Mouse (Mus musculus) liver, embryonic 16.5 days (tissue): ENCODE measurements around the gene Mgat2. TPM values are rescaled to one million over a fixed set of nuclear protein-coding genes. Genes with fewer than 3 reads are reported as not detected.

Experiments
- ATAC-seq: fragments of 200-750 bp; cut with Nextera tagmentation; 2 replicates; pipeline ENCODE4 v1.8.0; 2017; ENCODE audit warnings: low read depth, mild to moderate bottlenecking, moderate number of reproducible peaks, moderate library complexity
- H3K27ac ChIP-seq: fragments of 300-500 bp; sonication (generic); 2 replicates; pipeline ENCODE4 v1.5.1; 2014; ENCODE audit warnings: mild to moderate bottlenecking, low read length
- H3K27me3 ChIP-seq: fragments of 300-500 bp; sonication (generic); 2 replicates; pipeline ENCODE4 v1.6.1; 2014; ENCODE audit warnings: low read depth, low read length, mixed read lengths; ENCODE audit not compliant: control insufficient read depth, insufficient read depth
- H3K36me3 ChIP-seq: fragments of 300-500 bp; sonication (generic); 2 replicates; pipeline ENCODE4 v1.6.1; 2014; ENCODE audit warnings: mild to moderate bottlenecking; ENCODE audit not compliant: control insufficient read depth, insufficient read depth
- H3K4me1 ChIP-seq: fragments of 300-500 bp; sonication (generic); 2 replicates; pipeline ENCODE4 v1.6.1; 2014; ENCODE audit warnings: low read depth, low read length, mixed read lengths; ENCODE audit not compliant: control insufficient read depth
- H3K4me2 ChIP-seq: fragments of 300-500 bp; sonication (generic); 2 replicates; pipeline ENCODE4 v1.6.1; 2014; ENCODE audit warnings: low read depth, low read length, mixed read lengths
- H3K4me3 ChIP-seq: fragments of 300-500 bp; sonication (generic); 2 replicates; pipeline ENCODE4 v1.5.1; 2014; ENCODE audit warnings: low read depth, mild to moderate bottlenecking, low read length
- H3K9ac ChIP-seq: fragments of 300-500 bp; sonication (generic); 2 replicates; pipeline ENCODE4 v1.6.1; 2014; ENCODE audit warnings: low read depth, low read length
- H3K9me3 ChIP-seq: fragments of 300-500 bp; sonication (generic); replicated peaks from 2 replicates; pipeline ENCODE4 v1.6.1; 2016; ENCODE audit warnings: low read length; ENCODE audit not compliant: control insufficient read depth
- WGBS: fragments of 180-500 bp; shearing (Covaris S2); extraction: QIAGEN DNeasy Blood & Tissue Kit; methylation state at CpG from one replicate; pipeline ENCODE4 v1.1.7; 2014; ENCODE audit not compliant: insufficient replicate concordance; 5-methylcytosine and 5-hydroxymethylcytosine counted together
- polyA plus RNA-seq: library from polyadenylated mRNA; unstranded; fragments of >200 nt; fragmentation: Nextera tagmentation; extraction: Ambion mirVana; gene quantifications from 2 replicates; pipeline ENCODE4 v1.2.1, GENCODE M21; 2015

The Mgat2 gene
- polyA plus RNA-seq = 18.0 TPM in 2 replicates

DNA sequence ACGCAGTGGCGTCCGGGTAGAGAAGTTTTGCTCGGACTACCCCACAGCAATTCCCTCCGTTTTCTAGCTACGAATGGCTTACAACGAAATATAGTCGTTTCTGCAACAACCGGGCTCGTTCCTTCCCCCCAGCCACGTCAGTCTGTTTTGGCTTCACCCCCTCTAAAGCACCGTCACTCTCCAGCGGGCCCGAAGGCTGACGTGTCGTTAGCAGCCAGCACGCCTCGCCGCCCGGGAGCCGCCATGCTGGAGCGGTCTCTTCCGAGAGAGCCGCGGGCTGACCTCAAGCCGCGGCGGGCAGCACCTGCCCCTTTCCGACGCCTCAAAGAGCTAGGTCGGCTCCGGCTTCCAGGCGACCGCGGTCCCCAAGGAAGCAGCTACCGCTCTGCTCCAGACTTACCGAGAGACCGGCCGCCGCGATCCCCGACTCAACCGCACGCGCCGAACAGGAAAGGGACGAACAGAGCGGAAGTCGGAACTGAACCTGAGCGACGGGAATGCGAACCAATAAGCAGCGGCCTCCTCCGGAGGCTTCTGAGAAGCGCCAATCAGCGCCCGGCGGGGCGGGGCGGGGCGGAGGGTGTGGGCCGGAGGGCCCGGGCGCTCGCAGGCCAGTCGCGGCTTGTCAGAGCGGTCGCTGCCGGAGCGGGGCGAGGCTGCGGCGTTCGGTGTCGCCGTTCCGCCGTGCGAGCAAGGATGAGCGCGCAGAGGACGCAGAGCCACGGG lies at the start of gene Mgat2, which contains the start of gene Rpl36al:
Gene Mgat2 (plus strand): TSS at position 575 of the 726 bp plus-strand sequence.
Gene Rpl36al (minus strand): TSS at position 501 of the 726 bp plus-strand sequence.
- Histone ChIP-seq H3K4me1 (peaks cover 23% of the 10 kb centered on the region), H3K36me3 (peaks cover 14% of the 10 kb centered on the region), H3K4me2 (peak within 1 kb of the TSS; percentile 97), H3K9me3 (no peaks in the 10 kb centered on the region), H3K27ac (peak within 1 kb of the TSS; percentile 94), H3K9ac (peak within 1 kb of the TSS; percentile 94), H3K27me3 (no peaks in the 10 kb centered on the region), H3K4me3 (peak within 1 kb of the TSS; percentile 96)
- WGBS = under 1% methylated on average over 84 of the region's 84 CpGs
- peak; percentile 98 for ATAC-seq

GRCm38 (mm10) chr12:69139201-69139600 lies 44.8 kb upstream of the Mgat2 start:
- Histone ChIP-seq H3K4me3 (no peak overlapping the region), H3K27ac (no peak overlapping the region), H3K9ac (no peak overlapping the region), H3K4me2 (no peak overlapping the region), H3K36me3 (no peaks in the 10 kb centered on the region), H3K9me3 (no peaks in the 10 kb centered on the region), H3K27me3 (no peaks in the 10 kb centered on the region), H3K4me1 (no peaks in the 10 kb centered on the region)
- 64% methylated on average over 3 of the region's 3 CpGs for WGBS
- ATAC-seq = no peak

DNA sequence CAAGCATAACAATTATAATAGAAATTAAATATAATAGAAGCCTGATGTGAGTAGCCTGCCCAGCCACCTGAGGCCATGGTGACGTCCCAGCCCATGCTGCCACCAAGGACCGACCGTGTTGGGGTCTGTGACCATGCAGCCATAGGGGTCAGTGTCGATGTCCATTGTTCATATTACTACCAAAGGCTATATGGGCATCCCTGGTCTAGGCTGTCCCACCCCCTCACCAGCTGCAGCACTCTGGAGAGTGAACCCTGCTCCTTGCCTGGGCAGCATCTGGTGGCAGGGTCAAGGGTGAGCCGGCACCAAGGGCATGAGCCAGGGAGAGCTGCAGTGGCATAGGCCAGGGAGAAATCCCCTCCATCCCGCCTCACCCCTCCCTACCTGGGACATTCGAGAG lies 44.1 kb upstream of the Mgat2 start:
- H3K4me3 ChIP-seq = no peak overlapping the region
- no peak overlapping the region for H3K9ac ChIP-seq
- ATAC-seq = no peak
- no peaks in the 10 kb centered on the region for H3K4me1 ChIP-seq
- no peaks in the 10 kb centered on the region for H3K36me3 ChIP-seq
- no peak overlapping the region for H3K27ac ChIP-seq
- H3K4me2 ChIP-seq = no peak overlapping the region
- no peaks in the 10 kb centered on the region for H3K27me3 ChIP-seq
- 60% methylated on average over 7 of the region's 7 CpGs for WGBS
- no peaks in the 10 kb centered on the region for H3K9me3 ChIP-seq

DNA sequence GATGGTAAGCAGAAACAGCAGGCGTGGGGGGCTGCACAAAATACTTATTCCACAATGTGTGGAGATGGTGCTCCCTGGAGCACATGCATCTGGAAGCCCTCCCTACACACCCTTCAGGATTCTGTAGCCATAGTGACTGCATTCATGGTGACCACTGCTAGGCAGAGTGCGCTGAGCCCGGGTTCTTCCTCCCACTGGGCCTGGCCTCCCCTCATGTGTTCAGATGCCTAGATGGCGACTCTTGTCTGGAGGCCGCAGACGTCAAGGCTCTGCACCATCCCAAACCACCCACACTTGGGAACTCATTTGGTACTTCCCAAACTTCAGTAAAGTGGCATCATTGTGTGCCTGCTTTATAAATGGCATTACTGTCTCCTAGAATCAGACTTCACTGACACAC lies 40.5 kb upstream of the Mgat2 start:
- H3K9me3 ChIP-seq = no peaks in the 10 kb centered on the region
- H3K9ac ChIP-seq = no peak overlapping the region
- 73% methylated on average over 6 of the region's 6 CpGs for WGBS
- no peaks in the 10 kb centered on the region for H3K4me1 ChIP-seq
- no peak overlapping the region for H3K4me2 ChIP-seq
- no peak for ATAC-seq
- H3K36me3 ChIP-seq = no peaks in the 10 kb centered on the region
- no peak overlapping the region for H3K27ac ChIP-seq
- H3K27me3 ChIP-seq = no peaks in the 10 kb centered on the region
- no peak overlapping the region for H3K4me3 ChIP-seq

DNA sequence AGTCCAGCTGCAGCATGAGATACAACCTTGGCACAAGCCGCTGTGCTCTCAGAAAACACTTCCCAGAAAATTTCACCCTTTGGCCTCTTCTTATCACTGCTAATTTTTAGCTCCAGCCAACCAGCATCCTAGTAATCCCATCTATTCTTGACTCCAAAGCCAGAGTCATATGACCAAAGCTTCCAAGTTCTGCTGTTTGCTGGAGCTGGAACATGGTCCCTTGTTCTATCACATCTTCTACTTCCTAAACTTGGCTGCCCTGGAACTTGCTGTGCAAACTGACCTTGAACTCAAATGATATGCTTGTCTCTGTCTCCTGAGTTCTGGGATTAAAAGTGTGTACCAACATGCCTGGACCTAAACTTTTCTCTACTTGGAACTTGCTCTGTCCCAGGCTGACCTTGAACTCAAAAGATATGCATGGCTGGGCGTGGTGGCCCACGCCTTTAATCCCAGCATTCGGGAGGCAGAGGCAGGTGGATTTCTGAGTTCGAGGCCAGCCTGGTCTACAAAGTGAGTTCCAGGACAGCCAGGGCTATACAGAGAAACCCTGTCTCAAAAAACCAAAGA lies 36.7 kb upstream of the Mgat2 start:
- Histone ChIP-seq H3K36me3 (no peaks in the 10 kb centered on the region), H3K9ac (no peak overlapping the region), H3K27ac (no peak overlapping the region), H3K9me3 (no peaks in the 10 kb centered on the region), H3K4me3 (no peak overlapping the region), H3K4me1 (no peaks in the 10 kb centered on the region), H3K4me2 (no peak overlapping the region), H3K27me3 (no peaks in the 10 kb centered on the region)
- no peak for ATAC-seq
- 72% methylated on average over 5 of the region's 5 CpGs for WGBS

- Histone ChIP-seq H3K4me1 (no peaks in the 10 kb centered on the region), H3K27me3 (no peaks in the 10 kb centered on the region), H3K4me3 (no peak overlapping the region), H3K9me3 (no peaks in the 10 kb centered on the region), H3K27ac (no peak overlapping the region), H3K9ac (no peak overlapping the region), H3K4me2 (no peak overlapping the region), H3K36me3 (no peaks in the 10 kb centered on the region)
- 72% methylated on average over 13 of the region's 13 CpGs for WGBS
- ATAC-seq = no peak
Observed at GRCm38 (mm10) chr12:69150049-69150448, 33.9 kb upstream of the Mgat2 start.

- H3K4me3 ChIP-seq = no peak overlapping the region
- no peak overlapping the region for H3K9ac ChIP-seq
- H3K4me1 ChIP-seq = peaks cover 19% of the 10 kb centered on the region
- ATAC-seq = no peak
- H3K9me3 ChIP-seq = no peaks in the 10 kb centered on the region
- 55% methylated on average over 2 of the region's 2 CpGs for WGBS
- H3K4me2 ChIP-seq = no peak overlapping the region
- H3K27ac ChIP-seq = no peak overlapping the region
- peaks cover 12% of the 10 kb centered on the region for H3K36me3 ChIP-seq
- no peaks in the 10 kb centered on the region for H3K27me3 ChIP-seq
Observed at GRCm38 (mm10) chr12:69155923-69156322, 28.0 kb upstream of the Mgat2 start.

- H3K27me3 ChIP-seq = no peaks in the 10 kb centered on the region
- no peak for ATAC-seq
- H3K27ac ChIP-seq = peak overlapping the region; percentile 71
- no peak overlapping the region for H3K4me2 ChIP-seq
- WGBS = 64% methylated on average over 4 of the region's 4 CpGs
- H3K9me3 ChIP-seq = no peaks in the 10 kb centered on the region
- peaks cover 19% of the 10 kb centered on the region for H3K4me1 ChIP-seq
- H3K36me3 ChIP-seq = peaks cover 12% of the 10 kb centered on the region
- no peak overlapping the region for H3K4me3 ChIP-seq
- no peak overlapping the region for H3K9ac ChIP-seq
Observed at GRCm38 (mm10) chr12:69156436-69156835, 27.5 kb upstream of the Mgat2 start.

GRCm38 (mm10) chr12:69157107-69157506 lies 26.9 kb upstream of the Mgat2 start:
- Histone ChIP-seq H3K27ac (peak overlapping the region; percentile 71), H3K4me1 (peaks cover 19% of the 10 kb centered on the region), H3K4me2 (peak overlapping the region; percentile 84), H3K4me3 (peak overlapping the region; percentile 81), H3K9ac (peak overlapping the region; percentile 88; the same call in 1 of the 2 replicates), H3K9me3 (no peaks in the 10 kb centered on the region), H3K27me3 (no peaks in the 10 kb centered on the region), H3K36me3 (peaks cover 12% of the 10 kb centered on the region)
- ATAC-seq = no peak
- 57% methylated on average over 2 of the region's 2 CpGs for WGBS
